Mouse (Mus musculus) kidney, postnatal 0 days (tissue): Measurements from ENCODE around the gene Myrfl. TPM values are rescaled to one million over a fixed set of nuclear protein-coding genes. Genes with fewer than 3 reads are reported as not detected.

Experiments
- ATAC-seq: fragments of 200-750 bp; cut with Nextera tagmentation; replicated peaks from 2 replicates; pipeline ENCODE4 v1.8.0; 2017; ENCODE audit warnings: low read depth, moderate number of reproducible peaks, moderate TSS enrichment, moderate library complexity; ENCODE audit not compliant: low FRiP score
- DNase-seq: peaks from one replicate; pipeline ENCODE4 v3.0.0-alpha.2; 2016; ENCODE audit warnings: low spot score
- H3K27ac ChIP-seq: fragments of 300-500 bp; sonication (generic); 2 replicates; pipeline ENCODE4 v1.5.1; 2014; ENCODE audit warnings: mild to moderate bottlenecking
- H3K27me3 ChIP-seq: fragments of 300-500 bp; sonication (generic); 2 replicates; pipeline ENCODE4 v1.6.1; 2014; ENCODE audit warnings: low read length, mixed read lengths; ENCODE audit not compliant: insufficient read depth
- H3K36me3 ChIP-seq: fragments of 300-500 bp; sonication (generic); 2 replicates; pipeline ENCODE4 v1.6.1; 2014; ENCODE audit warnings: low read length, mixed read lengths; ENCODE audit not compliant: insufficient read depth
- H3K4me1 ChIP-seq: fragments of 300-500 bp; sonication (generic); replicated peaks from 2 replicates; pipeline ENCODE4 v1.6.1; 2014; ENCODE audit warnings: antibody characterized with exemption, low read length, mixed read lengths; ENCODE audit not compliant: insufficient read depth
- H3K4me2 ChIP-seq: fragments of 300-500 bp; sonication (generic); 2 replicates; pipeline ENCODE4 v1.6.1; 2014; ENCODE audit warnings: mild to moderate bottlenecking, low read length, moderate library complexity, mixed read lengths
- H3K4me3 ChIP-seq: fragments of 300-500 bp; sonication (generic); replicated peaks from 2 replicates; pipeline ENCODE4 v1.5.1; 2014; ENCODE audit warnings: low read depth, low read length
- H3K9ac ChIP-seq: fragments of 300-500 bp; sonication (generic); 2 replicates; pipeline ENCODE4 v1.6.1; 2014; ENCODE audit warnings: low read depth, low read length
- H3K9me3 ChIP-seq: fragments of 300-500 bp; sonication (generic); replicated peaks from 2 replicates; pipeline ENCODE4 v1.6.1; 2016; ENCODE audit warnings: low read length, inconsistent platforms, mixed read lengths
- CTCF ChIP-seq: IDR thresholded peaks from 2 replicates; pipeline ENCODE4 v1.5.1; 2016; ENCODE audit warnings: antibody characterized with exemption, low read depth, mild to moderate bottlenecking, moderate library complexity
- WGBS: fragments of 180-500 bp; shearing (Covaris S2); extraction: QIAGEN DNeasy Blood & Tissue Kit; methylation state at CpG from one replicate; pipeline ENCODE4 v1.1.7; 2014; 5-methylcytosine and 5-hydroxymethylcytosine counted together
- polyA plus RNA-seq: library from polyadenylated mRNA; unstranded; fragments of >200 nt; fragmentation: Nextera tagmentation; extraction: Ambion mirVana; gene quantifications from 2 replicates; pipeline ENCODE4 v1.2.1, GENCODE M21; 2015

Gene Myrfl
- polyA plus RNA-seq, 1 experiment from 2014 or later: 0.04 TPM

DNA sequence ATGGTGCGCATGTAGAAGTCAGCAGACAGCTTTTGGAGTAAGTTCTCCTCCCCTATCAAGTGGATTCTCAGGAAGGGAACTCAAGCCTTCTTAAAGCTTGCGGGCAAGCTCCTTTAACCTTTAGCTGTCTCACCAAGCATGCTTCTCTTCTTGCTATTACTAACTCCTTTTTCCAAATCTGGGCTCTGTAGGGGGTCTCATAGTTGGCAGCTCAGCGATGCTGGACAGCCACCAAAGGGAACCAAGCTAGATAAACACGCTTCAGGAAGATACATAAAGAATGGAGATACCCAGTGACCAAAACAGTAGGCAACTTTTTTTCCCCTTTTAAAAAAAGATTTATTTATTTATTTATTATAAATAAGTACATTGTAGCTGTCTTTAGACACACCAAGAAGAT lies 136.9 kb downstream of the Myrfl start:
- WGBS: 94% methylated on average over 4 of the region's 4 CpGs
- no peak overlapping the region for H3K9ac ChIP-seq
- no peak for ATAC-seq

GRCm38 (mm10) chr10:116755881-116756581 lies 140.7 kb downstream of the Myrfl start:
- Histone ChIP-seq H3K36me3 (no peaks in the 10 kb centered on the region), H3K4me1 (no peaks in the 10 kb centered on the region), H3K9ac (no peak overlapping the region), H3K9me3 (no peaks in the 10 kb centered on the region), H3K4me3 (no peak overlapping the region), H3K27me3 (no peaks in the 10 kb centered on the region), H3K4me2 (no peak overlapping the region), H3K27ac (no peak overlapping the region)
- no peak for ATAC-seq
- TF ChIP-seq CTCF: no peak
- no peak for DNase-seq
- 53% methylated on average over 10 of the region's 10 CpGs for WGBS

More for the DNA sequence above, 136.9 kb downstream of the Myrfl start:
- Histone ChIP-seq H3K9me3 (no peaks in the 10 kb centered on the region), H3K4me1 (no peaks in the 10 kb centered on the region), H3K27ac (no peak overlapping the region), H3K27me3 (no peaks in the 10 kb centered on the region), H3K36me3 (no peaks in the 10 kb centered on the region), H3K4me3 (no peak overlapping the region), H3K4me2 (no peak overlapping the region)
- TF ChIP-seq CTCF: no peak
- no peak for DNase-seq

DNA sequence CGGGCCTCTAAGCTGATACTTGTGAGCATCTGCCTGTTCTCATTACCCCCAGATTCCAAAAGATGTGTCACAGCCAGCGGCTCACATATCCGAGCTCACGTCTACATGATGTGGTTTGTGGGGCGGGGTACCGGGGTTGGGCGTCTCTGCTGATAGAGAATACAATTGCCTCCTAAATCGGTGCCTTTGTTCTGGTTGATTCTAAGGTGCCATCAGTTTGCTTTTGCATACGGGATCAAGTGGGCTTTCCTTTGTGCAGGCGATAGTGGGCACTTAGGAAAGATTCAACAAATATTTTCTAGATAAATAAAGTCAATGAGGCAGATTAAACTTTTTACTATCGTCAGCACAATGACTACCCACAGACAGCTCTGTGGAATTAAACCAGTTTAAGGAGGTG lies 141.8 kb downstream of the Myrfl start:
- WGBS: 78% methylated on average over 11 of the region's 11 CpGs
- TF ChIP-seq CTCF: no peak
- ATAC-seq: no peak

GRCm38 (mm10) chr10:116750895-116751294 lies 145.8 kb downstream of the Myrfl start:
- no peak for ATAC-seq
- Histone ChIP-seq H3K9ac (no peak overlapping the region), H3K4me3 (no peak overlapping the region), H3K4me2 (no peak overlapping the region), H3K9me3 (no peaks in the 10 kb centered on the region), H3K27me3 (no peaks in the 10 kb centered on the region), H3K36me3 (no peaks in the 10 kb centered on the region), H3K4me1 (no peaks in the 10 kb centered on the region), H3K27ac (no peak overlapping the region)
- 45% methylated on average over 14 of the region's 14 CpGs for WGBS
- TF ChIP-seq CTCF: no peak
- DNase-seq: peak; percentile 60

More for the DNA sequence above, 141.8 kb downstream of the Myrfl start:
- Histone ChIP-seq H3K36me3 (no peaks in the 10 kb centered on the region), H3K9ac (no peak overlapping the region), H3K27me3 (no peaks in the 10 kb centered on the region), H3K4me2 (no peak overlapping the region), H3K4me1 (no peaks in the 10 kb centered on the region), H3K27ac (no peak overlapping the region), H3K4me3 (no peak overlapping the region), H3K9me3 (no peaks in the 10 kb centered on the region)
- no peak for DNase-seq

GRCm38 (mm10) chr10:116750062-116750461 lies 146.7 kb downstream of the Myrfl start:
- no peaks in the 10 kb centered on the region for H3K36me3 ChIP-seq
- TF ChIP-seq CTCF: no peak
- no peaks in the 10 kb centered on the region for H3K4me1 ChIP-seq
- no peaks in the 10 kb centered on the region for H3K27me3 ChIP-seq
- ATAC-seq: no peak
- H3K27ac ChIP-seq: no peak overlapping the region
- H3K4me3 ChIP-seq: no peak overlapping the region
- H3K4me2 ChIP-seq: no peak overlapping the region
- no peaks in the 10 kb centered on the region for H3K9me3 ChIP-seq
- no peak overlapping the region for H3K9ac ChIP-seq
- no peak for DNase-seq
- 77% methylated on average over 6 of the region's 6 CpGs for whole genome bisulfite sequencing

GRCm38 (mm10) chr10:116748681-116749080 lies 148.0 kb downstream of the Myrfl start:
- Histone ChIP-seq H3K27ac (no peak overlapping the region), H3K36me3 (no peaks in the 10 kb centered on the region), H3K4me3 (no peak overlapping the region), H3K4me2 (no peak overlapping the region), H3K4me1 (no peaks in the 10 kb centered on the region), H3K27me3 (no peaks in the 10 kb centered on the region), H3K9ac (no peak overlapping the region), H3K9me3 (no peaks in the 10 kb centered on the region)
- no peak for TF ChIP-seq CTCF
- DNase-seq: no peak
- ATAC-seq: no peak
- WGBS: 87% methylated on average over 4 of the region's 4 CpGs
